Mouse (Mus musculus) liver, postnatal 0 days (tissue): ENCODE results near the gene Csnk1d. TPM values are rescaled to one million over a fixed set of nuclear protein-coding genes. Genes with fewer than 3 reads are reported as not detected.

ENCODE experiments used
- ATAC-seq: fragments of 200-750 bp; cut with Nextera tagmentation; 2 replicates; pipeline ENCODE4 v1.8.0; 2017; ENCODE audit warnings: mild to moderate bottlenecking, moderate library complexity
- DNase-seq: peaks from one replicate; pipeline ENCODE4 v3.0.0-alpha.2; 2016
- H3K27ac ChIP-seq: fragments of 300-500 bp; sonication (generic); 2 replicates; pipeline ENCODE4 v1.5.1; 2014; ENCODE audit warnings: antibody characterized with exemption, moderate library complexity, mild to moderate bottlenecking, low read depth
- H3K27me3 ChIP-seq: fragments of 300-500 bp; sonication (generic); 2 replicates; pipeline ENCODE4 v1.6.1; 2014; ENCODE audit warnings: low read length, control low read depth, mixed read lengths; ENCODE audit not compliant: insufficient read depth
- H3K36me3 ChIP-seq: fragments of 300-500 bp; sonication (generic); replicated peaks from 2 replicates; pipeline ENCODE4 v1.6.1; 2014; ENCODE audit warnings: mild to moderate bottlenecking, control low read depth, low read length, moderate library complexity, mixed read lengths; ENCODE audit not compliant: insufficient read depth
- H3K4me1 ChIP-seq: fragments of 300-500 bp; sonication (generic); 2 replicates; pipeline ENCODE4 v1.6.1; 2014; ENCODE audit warnings: antibody characterized with exemption, mild to moderate bottlenecking, control low read depth; ENCODE audit not compliant: insufficient read depth
- H3K4me2 ChIP-seq: fragments of 300-500 bp; sonication (generic); 2 replicates; pipeline ENCODE4 v1.6.1; 2014; ENCODE audit warnings: low read depth, mild to moderate bottlenecking, low read length, moderate library complexity, mixed read lengths
- H3K4me3 ChIP-seq: fragments of 300-500 bp; sonication (generic); 2 replicates; pipeline ENCODE4 v1.5.1; 2014; ENCODE audit warnings: low read depth, low read length
- H3K9ac ChIP-seq: fragments of 300-500 bp; sonication (generic); replicated peaks from 2 replicates; pipeline ENCODE4 v1.6.1; 2014; ENCODE audit warnings: mild to moderate bottlenecking, moderate library complexity
- H3K9me3 ChIP-seq: fragments of 300-500 bp; sonication (generic); 2 replicates; pipeline ENCODE4 v1.6.1; 2016; ENCODE audit warnings: mild to moderate bottlenecking, control low read depth, low read length, mixed read lengths
- CTCF ChIP-seq: sonication (generic); IDR thresholded peaks from 2 replicates; pipeline ENCODE4 v1.5.1; 2016; ENCODE audit warnings: antibody characterized with exemption, low read depth
- EP300 ChIP-seq: IDR thresholded peaks from 2 replicates; pipeline ENCODE4 v1.6.1; 2016; ENCODE audit warnings: antibody characterized with exemption, low read depth, mild to moderate bottlenecking
- WGBS: fragments of 180-500 bp; shearing (Covaris S2); extraction: QIAGEN DNeasy Blood & Tissue Kit; methylation state at CpG from one replicate; pipeline ENCODE4 v1.1.7; 2014; ENCODE audit not compliant: insufficient replicate concordance; 5-methylcytosine and 5-hydroxymethylcytosine counted together
- polyA plus RNA-seq: library from polyadenylated mRNA; unstranded; fragments of >200 nt; fragmentation: Nextera tagmentation; extraction: Ambion mirVana; gene quantifications from 2 replicates; pipeline ENCODE4 v1.2.1, GENCODE M21; 2015

Gene Csnk1d
- polyA plus RNA-seq, 1 experiment from 2014 or later = 30.0 TPM

GRCm38 (mm10) chr11:120959564-120959963 lies 31.6 kb downstream of the Csnk1d start:
- Histone ChIP-seq H3K4me3 (no peak overlapping the region), H3K4me1 (0 out of 2 replicates have a peak, but pooled peaks cover 2% of the 10 kb centered on the region), H3K9ac (no peak overlapping the region), H3K36me3 (peaks cover 81% of the 10 kb centered on the region), H3K27ac (no peak overlapping the region), H3K27me3 (no peaks in the 10 kb centered on the region), H3K9me3 (no peaks in the 10 kb centered on the region), H3K4me2 (no peak overlapping the region)
- ATAC-seq (peak; percentile 29), DNase-seq (peak; percentile 15)
- TF ChIP-seq CTCF = no peak
- TF ChIP-seq EP300 = no peak
- WGBS = 50% methylated on average over 3 of the region's 3 CpGs

DNA sequence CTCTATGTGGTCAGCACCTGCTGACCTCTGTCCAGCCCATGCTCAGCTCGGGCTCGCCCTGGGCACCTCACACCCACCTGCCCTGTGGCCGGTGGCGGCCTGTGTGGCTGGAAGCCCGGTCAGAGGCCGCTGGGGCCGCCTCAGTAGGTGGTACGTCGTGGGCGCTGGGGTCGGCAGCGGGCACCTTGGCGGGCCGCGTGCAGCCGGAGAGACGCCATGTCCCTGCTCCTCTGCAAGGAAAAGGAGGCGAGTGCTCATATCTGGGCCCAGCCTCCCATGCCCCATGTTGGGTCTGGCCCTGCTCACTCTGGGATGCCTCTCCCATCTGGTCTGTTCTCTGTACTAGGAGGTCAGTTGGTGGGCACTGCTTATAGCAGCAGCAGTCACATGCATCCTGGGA lies 32.1 kb downstream of the Csnk1d start:
- H3K4me2 ChIP-seq = no peak overlapping the region
- 0 out of 2 replicates have a peak, but pooled peaks cover 2% of the 10 kb centered on the region for H3K4me1 ChIP-seq
- H3K36me3 ChIP-seq = peaks cover 76% of the 10 kb centered on the region
- ATAC-seq (no peak), DNase-seq (peak; percentile 13)
- H3K9ac ChIP-seq = no peak overlapping the region
- TF ChIP-seq EP300 (no peak), CTCF (no peak)
- 88% methylated on average over 18 of the region's 18 CpGs for WGBS
- no peak overlapping the region for H3K4me3 ChIP-seq
- no peaks in the 10 kb centered on the region for H3K27me3 ChIP-seq
- no peaks in the 10 kb centered on the region for H3K9me3 ChIP-seq
- no peak overlapping the region for H3K27ac ChIP-seq

DNA sequence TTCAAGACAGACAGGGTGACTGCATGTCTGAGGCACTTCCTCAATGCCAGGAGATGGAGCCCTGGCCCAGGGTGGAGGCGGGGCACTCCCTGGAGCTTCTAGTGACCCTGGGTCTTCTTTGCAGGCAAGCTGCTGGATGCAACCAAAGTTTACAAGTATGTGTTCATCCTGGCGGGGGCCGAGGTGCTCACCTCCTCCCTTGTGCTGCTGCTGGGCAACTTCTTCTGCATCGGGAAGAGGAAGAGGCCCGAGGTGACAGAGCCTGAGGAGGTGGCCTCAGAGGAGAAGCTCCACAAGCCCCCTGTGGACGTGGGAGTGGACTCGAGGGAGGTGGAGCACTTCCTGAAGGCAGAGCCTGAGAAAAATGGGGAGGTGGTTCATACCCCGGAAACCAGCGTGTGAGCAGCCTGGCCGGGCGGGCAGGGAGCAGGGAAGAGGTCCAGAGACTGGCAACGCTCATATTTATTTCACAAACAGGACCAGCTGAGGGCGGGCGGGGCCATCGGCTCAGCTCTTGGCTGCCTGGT lies 33.3 kb downstream of the Csnk1d start:
- Histone ChIP-seq H3K9ac (no peak overlapping the region), H3K36me3 (peaks cover 67% of the 10 kb centered on the region), H3K27ac (peak overlapping the region; percentile 30; the same call in 1 of the 2 replicates), H3K27me3 (no peaks in the 10 kb centered on the region), H3K4me1 (peaks cover 7% of the 10 kb centered on the region; the same call in 1 of the 2 replicates), H3K4me2 (no peak overlapping the region), H3K4me3 (no peak overlapping the region), H3K9me3 (no peaks in the 10 kb centered on the region)
- 48% methylated on average over 15 of the region's 15 CpGs for WGBS
- peak; percentile 38 for DNase-seq
- no peak for TF ChIP-seq EP300
- TF ChIP-seq CTCF = no peak
- ATAC-seq = no peak; the same call in 1 of the 2 replicates

- peaks cover 14% of the 10 kb centered on the region for H3K4me1 ChIP-seq
- H3K4me2 ChIP-seq = no peak overlapping the region
- TF ChIP-seq CTCF (no peak), EP300 (no peak)
- H3K9me3 ChIP-seq = no peaks in the 10 kb centered on the region
- no peak overlapping the region for H3K27ac ChIP-seq
- DNase-seq = peak; percentile 17
- no peak overlapping the region for H3K9ac ChIP-seq
- no peak for ATAC-seq
- H3K36me3 ChIP-seq = peaks cover 61% of the 10 kb centered on the region
- 88% methylated on average over 8 of the region's 8 CpGs for WGBS
- H3K4me3 ChIP-seq = no peak overlapping the region
- H3K27me3 ChIP-seq = no peaks in the 10 kb centered on the region
These were observed 34.1 kb downstream of the Csnk1d start for GRCm38 (mm10) chr11:120957052-120957451.

DNA sequence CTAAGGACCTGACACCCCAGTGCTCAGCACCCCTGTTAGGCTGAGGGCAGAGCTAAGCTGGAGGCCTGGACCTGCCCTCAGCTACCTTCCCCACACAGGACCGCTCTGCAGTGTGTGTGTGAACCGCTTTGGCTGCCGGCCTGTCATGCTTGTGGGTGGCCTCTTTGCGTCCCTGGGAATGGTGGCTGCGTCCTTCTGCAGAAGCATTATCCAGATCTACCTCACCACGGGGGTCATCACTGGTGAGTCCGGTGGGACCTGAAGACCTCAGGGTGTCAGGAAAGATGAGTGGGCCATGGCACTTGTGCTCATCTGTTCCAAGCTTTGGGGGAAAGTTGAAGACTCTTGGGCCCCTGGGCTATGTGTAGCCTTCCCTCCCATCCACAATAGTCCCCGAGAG lies 35.4 kb downstream of the Csnk1d start:
- peak; percentile 13 for DNase-seq
- H3K27ac ChIP-seq = no peak overlapping the region
- no peak for ATAC-seq
- H3K9ac ChIP-seq = no peak overlapping the region
- H3K4me2 ChIP-seq = no peak overlapping the region
- peaks cover 26% of the 10 kb centered on the region for H3K4me1 ChIP-seq
- H3K9me3 ChIP-seq = no peaks in the 10 kb centered on the region
- H3K4me3 ChIP-seq = no peak overlapping the region
- peaks cover 49% of the 10 kb centered on the region for H3K36me3 ChIP-seq
- no peaks in the 10 kb centered on the region for H3K27me3 ChIP-seq
- 91% methylated on average over 8 of the region's 8 CpGs for WGBS
- TF ChIP-seq EP300 (no peak), CTCF (no peak)

DNA sequence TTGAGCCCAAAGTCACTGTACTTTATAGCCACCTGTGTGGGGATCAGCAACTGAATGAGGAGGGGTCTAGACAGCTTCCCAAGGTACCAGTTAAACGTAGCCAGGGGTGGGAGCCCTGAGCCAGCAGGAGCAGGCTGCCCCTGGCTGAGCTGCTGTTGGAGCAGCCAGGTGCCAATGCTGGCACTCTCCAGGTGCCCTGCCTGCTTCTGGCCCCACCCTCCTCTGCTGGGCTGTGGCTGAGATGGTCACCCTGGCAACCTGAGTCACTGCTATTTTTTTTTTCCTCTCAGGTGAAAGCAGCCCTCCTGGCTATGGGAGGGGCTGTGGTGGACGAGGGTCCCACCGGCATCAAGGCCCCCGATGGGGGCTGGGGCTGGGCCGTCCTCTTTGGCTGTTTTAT lies 36.2 kb downstream of the Csnk1d start:
- H3K9me3 ChIP-seq = no peaks in the 10 kb centered on the region
- H3K4me1 ChIP-seq = peaks cover 34% of the 10 kb centered on the region
- DNase-seq (peak; percentile 14), ATAC-seq (no peak)
- H3K4me2 ChIP-seq = no peak overlapping the region
- no peak overlapping the region for H3K4me3 ChIP-seq
- 82% methylated on average over 5 of the region's 5 CpGs for WGBS
- no peak for TF ChIP-seq CTCF
- TF ChIP-seq EP300 = no peak
- no peaks in the 10 kb centered on the region for H3K27me3 ChIP-seq
- peaks cover 42% of the 10 kb centered on the region for H3K36me3 ChIP-seq
- H3K9ac ChIP-seq = no peak overlapping the region
- no peak overlapping the region for H3K27ac ChIP-seq
